Mouse (Mus musculus): Measurements from ENCODE around the gene Ak2. TPM values are rescaled to one million over a fixed set of nuclear protein-coding genes. Genes with fewer than 3 reads are reported as not detected.
A peak's percentile ranks its signal among the peaks of the same experiment; 100 is the strongest.

Ak2 gene
- polyA plus RNA-seq, 1 experiment from 2014 or later: 176 TPM

- H3K36me3 ChIP-seq: no peaks in the 10 kb centered on the region
- H3K27ac ChIP-seq: no peak overlapping the region
- peak overlapping the region; percentile 78 for H3K4me2 ChIP-seq
- ATAC-seq: no peak
- WGBS (ENCODE audit: insufficient replicate concordance): 4% methylated on average over 16 of the region's 16 CpGs
- H3K9ac ChIP-seq: peak overlapping the region; percentile 55
- peaks cover 12% of the 10 kb centered on the region for H3K4me1 ChIP-seq
- peaks cover 90% of the 10 kb centered on the region for H3K27me3 ChIP-seq (replicated peaks)
- H3K9me3 ChIP-seq (replicated peaks): no peaks in the 10 kb centered on the region
- peak overlapping the region; percentile 55 for H3K4me3 ChIP-seq
Observed at GRCm38 (mm10) chr4:128961301-128962028, 30.3 kb upstream of the Ak2 start.

GRCm38 (mm10) chr4:128962029-128962925 is 29.5 kb upstream of the Ak2 start, which contains the start of gene Azin2:
Gene Azin2 (minus strand): TSS chr4:128962442.
- ATAC-seq: peak; percentile 82
- no peak within 1 kb of the TSS for H3K27ac ChIP-seq

GRCm38 (mm10) chr4:128962926-128963290 is 28.9 kb upstream of the Ak2 start:
- Histone ChIP-seq H3K4me1 (peaks cover 12% of the 10 kb centered on the region), H3K4me3 (peak overlapping the region; percentile 55; the same call in 1 of the 2 replicates), H3K27me3 (replicated peaks) (peaks cover 91% of the 10 kb centered on the region), H3K27ac (no peak overlapping the region), H3K36me3 (no peaks in the 10 kb centered on the region), H3K4me2 (peak overlapping the region; percentile 78), H3K9ac (no peak overlapping the region), H3K9me3 (replicated peaks) (no peaks in the 10 kb centered on the region)
- ATAC-seq: no peak
- whole genome bisulfite sequencing (ENCODE audit: insufficient replicate concordance): 18% methylated on average over 9 of the region's 9 CpGs

More at GRCm38 (mm10) chr4:128962029-128962925, 29.5 kb upstream of the Ak2 start, which contains the start of gene Azin2:
- Histone ChIP-seq H3K4me3 (peak within 1 kb of the TSS; percentile 55), H3K27me3 (replicated peaks) (peaks cover 95% of the 10 kb centered on the region), H3K9ac (peak within 1 kb of the TSS; percentile 55), H3K4me1 (peaks cover 12% of the 10 kb centered on the region), H3K4me2 (peak within 1 kb of the TSS; percentile 78), H3K9me3 (replicated peaks) (no peaks in the 10 kb centered on the region), H3K36me3 (no peaks in the 10 kb centered on the region)
- WGBS (ENCODE audit: insufficient replicate concordance): under 1% methylated on average over 71 of the region's 72 CpGs

- H3K9ac ChIP-seq: no peak overlapping the region
Observed at GRCm38 (mm10) chr4:128966751-128967150, 25.0 kb upstream of the Ak2 start.

GRCm38 (mm10) chr4:128969081-128969480 is 22.7 kb upstream of the Ak2 start:
- no peak for ATAC-seq
- H3K27me3 ChIP-seq (replicated peaks): peaks cover 48% of the 10 kb centered on the region
- no peak overlapping the region for H3K4me3 ChIP-seq
- no peak overlapping the region for H3K9ac ChIP-seq
- 52% methylated on average over 5 of the region's 5 CpGs for WGBS (ENCODE audit: insufficient replicate concordance)
- H3K4me2 ChIP-seq: no peak overlapping the region
- H3K36me3 ChIP-seq: no peaks in the 10 kb centered on the region
- H3K4me1 ChIP-seq: no peaks in the 10 kb centered on the region
- no peak overlapping the region for H3K27ac ChIP-seq
- H3K9me3 ChIP-seq (replicated peaks): no peaks in the 10 kb centered on the region

More at GRCm38 (mm10) chr4:128966751-128967150, 25.0 kb upstream of the Ak2 start:
- Histone ChIP-seq H3K36me3 (no peaks in the 10 kb centered on the region), H3K27ac (no peak overlapping the region), H3K4me1 (peaks cover 12% of the 10 kb centered on the region), H3K4me3 (no peak overlapping the region), H3K4me2 (no peak overlapping the region), H3K9me3 (replicated peaks) (no peaks in the 10 kb centered on the region), H3K27me3 (replicated peaks) (peaks cover 71% of the 10 kb centered on the region)
- ATAC-seq: no peak
- WGBS (ENCODE audit: insufficient replicate concordance): 49% methylated on average over 7 of the region's 7 CpGs

- H3K36me3 ChIP-seq: no peaks in the 10 kb centered on the region
- 0 out of 2 replicates have a peak, but pooled peaks cover 3% of the 10 kb centered on the region for H3K4me1 ChIP-seq
- H3K27me3 ChIP-seq (replicated peaks): peaks cover 41% of the 10 kb centered on the region
- H3K4me3 ChIP-seq: no peak overlapping the region
- H3K9me3 ChIP-seq (replicated peaks): no peaks in the 10 kb centered on the region
- no peak overlapping the region for H3K27ac ChIP-seq
- no peak for ATAC-seq
- H3K9ac ChIP-seq: no peak overlapping the region
- H3K4me2 ChIP-seq: no peak overlapping the region
- WGBS (ENCODE audit: insufficient replicate concordance): 59% methylated on average over 18 of the region's 18 CpGs
Observed at GRCm38 (mm10) chr4:128969607-128970416, 21.9 kb upstream of the Ak2 start.

- H3K9me3 ChIP-seq (replicated peaks): no peaks in the 10 kb centered on the region
- 0 out of 2 replicates have a peak, but pooled peaks cover 5% of the 10 kb centered on the region for H3K4me1 ChIP-seq
- no peak overlapping the region for H3K4me2 ChIP-seq
- 68% methylated on average over 7 of the region's 8 CpGs for WGBS (ENCODE audit: insufficient replicate concordance)
- H3K36me3 ChIP-seq: no peaks in the 10 kb centered on the region
- no peak overlapping the region for H3K4me3 ChIP-seq
- H3K27ac ChIP-seq: no peak overlapping the region
- H3K27me3 ChIP-seq (replicated peaks): peaks cover 35% of the 10 kb centered on the region
- no peak overlapping the region for H3K9ac ChIP-seq
- ATAC-seq: no peak
Observed at GRCm38 (mm10) chr4:128970417-128970807, 21.3 kb upstream of the Ak2 start.

- no peak overlapping the region for H3K4me2 ChIP-seq
- H3K36me3 ChIP-seq: no peaks in the 10 kb centered on the region
- peaks cover 30% of the 10 kb centered on the region for H3K27me3 ChIP-seq (replicated peaks)
- H3K27ac ChIP-seq: no peak overlapping the region
- ATAC-seq: no peak; the same call in 1 of the 2 replicates
- H3K9me3 ChIP-seq (replicated peaks): no peaks in the 10 kb centered on the region
- H3K4me1 ChIP-seq: 0 out of 2 replicates have a peak, but pooled peaks cover 5% of the 10 kb centered on the region
- WGBS (ENCODE audit: insufficient replicate concordance): 38% methylated on average over 14 of the region's 14 CpGs
- H3K4me3 ChIP-seq: no peak overlapping the region
- no peak overlapping the region for H3K9ac ChIP-seq
Observed at GRCm38 (mm10) chr4:128971065-128971694, 20.6 kb upstream of the Ak2 start.

GRCm38 (mm10) chr4:128974677-128975076 is 17.1 kb upstream of the Ak2 start:
- no peak for ATAC-seq
- no peak overlapping the region for H3K9ac ChIP-seq
- H3K4me3 ChIP-seq: no peak overlapping the region
- WGBS (ENCODE audit: insufficient replicate concordance): 79% methylated on average over 8 of the region's 8 CpGs
- no peak overlapping the region for H3K27ac ChIP-seq
- peaks cover 13% of the 10 kb centered on the region; the same call in 1 of the 2 replicates for H3K4me1 ChIP-seq
- no peak overlapping the region for H3K4me2 ChIP-seq
- H3K27me3 ChIP-seq (replicated peaks): peaks cover 7% of the 10 kb centered on the region; the same call in 1 of the 2 replicates
- no peaks in the 10 kb centered on the region for H3K36me3 ChIP-seq
- H3K9me3 ChIP-seq (replicated peaks): no peaks in the 10 kb centered on the region

- no peaks in the 10 kb centered on the region for H3K9me3 ChIP-seq (replicated peaks)
- 69% methylated on average over 4 of the region's 4 CpGs for WGBS (ENCODE audit: insufficient replicate concordance)
- no peak for ATAC-seq
- H3K4me1 ChIP-seq: peaks cover 17% of the 10 kb centered on the region
- no peaks in the 10 kb centered on the region for H3K36me3 ChIP-seq
- no peak overlapping the region for H3K4me2 ChIP-seq
- H3K9ac ChIP-seq: no peak overlapping the region
- no peak overlapping the region for H3K4me3 ChIP-seq
- peaks cover 4% of the 10 kb centered on the region; the same call in 1 of the 2 replicates for H3K27me3 ChIP-seq (replicated peaks)
- no peak overlapping the region for H3K27ac ChIP-seq
Observed at GRCm38 (mm10) chr4:128976577-128976976, 15.2 kb upstream of the Ak2 start.

- Histone ChIP-seq H3K4me2 (no peak overlapping the region), H3K36me3 (no peaks in the 10 kb centered on the region), H3K27ac (no peak overlapping the region), H3K9ac (no peak overlapping the region), H3K4me3 (no peak overlapping the region), H3K4me1 (peaks cover 20% of the 10 kb centered on the region), H3K9me3 (replicated peaks) (no peaks in the 10 kb centered on the region), H3K27me3 (replicated peaks) (peaks cover 4% of the 10 kb centered on the region; the same call in 1 of the 2 replicates)
- ATAC-seq: no peak
- WGBS (ENCODE audit: insufficient replicate concordance): 69% methylated on average over 3 of the region's 3 CpGs
Observed at GRCm38 (mm10) chr4:128977217-128977616, 14.5 kb upstream of the Ak2 start.

Measured in liver, embryonic 12.5 days (tissue).